Comparison of ENCODE assay signal across 12 mouse cellular contexts in genomic region chr12:87002815-87003214, GRCm38 (mm10). TPM values are rescaled to one million over a fixed set of nuclear protein-coding genes. Genes with fewer than 3 reads are reported as not detected.
"Had no signal": no experiment of that assay in that cellular context is flagged by ENCODE, and none has a peak within 500 bp of the region (broad histone marks: within the 10 kb centered on the region; RNA-seq: fewer than 3 reads in every experiment).

No protein-coding gene starts in this region.

- DNase-seq: liver, postnatal 0 days; lung, adult 2 months; lung, postnatal 14 days; lung, postnatal 36 days; midbrain, embryonic 14.5 days; right cerebral cortex, postnatal 14 days; thymus, adult 2 months; thymus, postnatal 25 days; thymus, postnatal 4 days had no signal

RNA-seq across cellular contexts. Expression of gene Zdhhc22, which starts 12.6 kb away (rescaled TPM):
- total RNA-seq: megakaryocyte progenitor cell, adult 5-6 weeks; neutrophil, adult 5-6 weeks had no signal

RNA-seq across cellular contexts. Expression of gene Tmem63c, which starts 18.3 kb away (rescaled TPM):
- total RNA-seq: megakaryocyte progenitor cell, adult 5-6 weeks; monocyte, adult 5-6 weeks; neutrophil, adult 5-6 weeks had no signal
